Mouse (Mus musculus): ENCODE measurements around the gene Mga. TPM values are rescaled to one million over a fixed set of nuclear protein-coding genes. Genes with fewer than 3 reads are reported as not detected.
A peak's percentile ranks its signal among the peaks of the same experiment; 100 is the strongest.

Mga gene
- 28.3 and 30.5 TPM in 2 replicates for polyA plus RNA-seq (2014; fragmentation: Nextera tagmentation; extraction: Ambion mirVana)

GRCm38 (mm10) chr2:119897090-119897732, at the start of gene Mga:
Mga (plus strand) TSS chr2:119897228.
- DNase-seq (ENCODE audit: low spot score) (peak; percentile 99), ATAC-seq (replicated peaks; ENCODE audit: insufficient number of reproducible peaks, low FRiP score, low TSS enrichment, low read depth) (peak; percentile 96)
- under 1% methylated on average over 58 of the region's 58 CpGs for WGBS
- Histone ChIP-seq H3K27me3 (ENCODE audit: control insufficient read depth, insufficient read depth, low read length) (no peaks in the 10 kb centered on the region), H3K9me3 (replicated peaks; ENCODE audit: control insufficient read depth, low read length) (no peaks in the 10 kb centered on the region; the same call in 1 of the 2 replicates), H3K27ac (replicated peaks; ENCODE audit: low read depth, low read length) (peak within 1 kb of the TSS; percentile 62; the same call in 1 of the 2 replicates), H3K9ac (replicated peaks; ENCODE audit: low read length) (peak within 1 kb of the TSS; percentile 57), H3K4me1 (ENCODE audit: control insufficient read depth, insufficient read depth, low read length) (no peaks in the 10 kb centered on the region), H3K4me3 (ENCODE audit: low read depth, low read length) (peak within 1 kb of the TSS; percentile 48), H3K4me2 (ENCODE audit: low read depth, low read length) (peak within 1 kb of the TSS; percentile 83), H3K36me3 (replicated peaks; ENCODE audit: control insufficient read depth, insufficient read depth, low read depth, low read length) (no peaks in the 10 kb centered on the region)

GRCm38 (mm10) chr2:119853811-119854210, 43.2 kb upstream of the Mga start:
- H3K4me3 ChIP-seq (ENCODE audit: low read depth, low read length), result no peak overlapping the region
- ATAC-seq (replicated peaks; ENCODE audit: insufficient number of reproducible peaks, low FRiP score, low TSS enrichment, low read depth) (no peak), DNase-seq (ENCODE audit: low spot score) (no peak)
- no peaks in the 10 kb centered on the region for H3K4me1 ChIP-seq (ENCODE audit: control insufficient read depth, insufficient read depth, low read length)
- H3K9ac ChIP-seq (replicated peaks; ENCODE audit: low read length), result no peak overlapping the region
- H3K27me3 ChIP-seq (ENCODE audit: control insufficient read depth, insufficient read depth, low read length), result no peaks in the 10 kb centered on the region
- WGBS, result 80% methylated on average over 4 of the region's 4 CpGs
- H3K36me3 ChIP-seq (replicated peaks; ENCODE audit: control insufficient read depth, insufficient read depth, low read depth, low read length), result no peaks in the 10 kb centered on the region
- H3K9me3 ChIP-seq (replicated peaks; ENCODE audit: control insufficient read depth, low read length), result no peaks in the 10 kb centered on the region
- no peak overlapping the region for H3K4me2 ChIP-seq (ENCODE audit: low read depth, low read length)
- H3K27ac ChIP-seq (replicated peaks; ENCODE audit: low read depth, low read length), result no peak overlapping the region

GRCm38 (mm10) chr2:119855310-119855850, 41.6 kb upstream of the Mga start:
- H3K27me3 ChIP-seq (ENCODE audit: control insufficient read depth, insufficient read depth, low read length), result no peaks in the 10 kb centered on the region
- DNase-seq (ENCODE audit: low spot score), result no peak
- H3K4me1 ChIP-seq (ENCODE audit: control insufficient read depth, insufficient read depth, low read length), result no peaks in the 10 kb centered on the region
- no peak overlapping the region for H3K4me3 ChIP-seq (ENCODE audit: low read depth, low read length)
- no peaks in the 10 kb centered on the region for H3K36me3 ChIP-seq (replicated peaks; ENCODE audit: control insufficient read depth, insufficient read depth, low read depth, low read length)
- ATAC-seq (replicated peaks; ENCODE audit: insufficient number of reproducible peaks, low FRiP score, low TSS enrichment, low read depth), result no peak
- H3K4me2 ChIP-seq (ENCODE audit: low read depth, low read length), result no peak overlapping the region
- WGBS, result 70% methylated on average over 6 of the region's 6 CpGs
- no peak overlapping the region for H3K9ac ChIP-seq (replicated peaks; ENCODE audit: low read length)
- no peaks in the 10 kb centered on the region for H3K9me3 ChIP-seq (replicated peaks; ENCODE audit: control insufficient read depth, low read length)
- no peak overlapping the region for H3K27ac ChIP-seq (replicated peaks; ENCODE audit: low read depth, low read length)

- Histone ChIP-seq H3K27me3 (ENCODE audit: control insufficient read depth, insufficient read depth, low read length) (no peaks in the 10 kb centered on the region), H3K4me3 (ENCODE audit: low read depth, low read length) (no peak overlapping the region), H3K27ac (replicated peaks; ENCODE audit: low read depth, low read length) (no peak overlapping the region), H3K9me3 (replicated peaks; ENCODE audit: control insufficient read depth, low read length) (no peaks in the 10 kb centered on the region), H3K9ac (replicated peaks; ENCODE audit: low read length) (no peak overlapping the region), H3K4me1 (ENCODE audit: control insufficient read depth, insufficient read depth, low read length) (no peaks in the 10 kb centered on the region), H3K36me3 (replicated peaks; ENCODE audit: control insufficient read depth, insufficient read depth, low read depth, low read length) (no peaks in the 10 kb centered on the region), H3K4me2 (ENCODE audit: low read depth, low read length) (no peak overlapping the region)
- 82% methylated on average over 2 of the region's 2 CpGs for WGBS
- DNase-seq (ENCODE audit: low spot score) (no peak), ATAC-seq (replicated peaks; ENCODE audit: insufficient number of reproducible peaks, low FRiP score, low TSS enrichment, low read depth) (no peak)
Observed at GRCm38 (mm10) chr2:119857341-119857740, 39.7 kb upstream of the Mga start.

- WGBS, result 77% methylated on average over 4 of the region's 4 CpGs
- Histone ChIP-seq H3K27ac (replicated peaks; ENCODE audit: low read depth, low read length) (no peak overlapping the region), H3K4me3 (ENCODE audit: low read depth, low read length) (no peak overlapping the region), H3K9ac (replicated peaks; ENCODE audit: low read length) (no peak overlapping the region), H3K4me2 (ENCODE audit: low read depth, low read length) (no peak overlapping the region), H3K36me3 (replicated peaks; ENCODE audit: control insufficient read depth, insufficient read depth, low read depth, low read length) (no peaks in the 10 kb centered on the region), H3K9me3 (replicated peaks; ENCODE audit: control insufficient read depth, low read length) (no peaks in the 10 kb centered on the region), H3K4me1 (ENCODE audit: control insufficient read depth, insufficient read depth, low read length) (no peaks in the 10 kb centered on the region), H3K27me3 (ENCODE audit: control insufficient read depth, insufficient read depth, low read length) (no peaks in the 10 kb centered on the region)
- ATAC-seq (replicated peaks; ENCODE audit: insufficient number of reproducible peaks, low FRiP score, low TSS enrichment, low read depth), result no peak
- no peak for DNase-seq (ENCODE audit: low spot score)
Observed at GRCm38 (mm10) chr2:119864484-119864883, 32.5 kb upstream of the Mga start.

- Histone ChIP-seq H3K27me3 (ENCODE audit: control insufficient read depth, insufficient read depth, low read length) (no peaks in the 10 kb centered on the region), H3K9me3 (replicated peaks; ENCODE audit: control insufficient read depth, low read length) (no peaks in the 10 kb centered on the region), H3K9ac (replicated peaks; ENCODE audit: low read length) (peak overlapping the region; percentile 70), H3K36me3 (replicated peaks; ENCODE audit: control insufficient read depth, insufficient read depth, low read depth, low read length) (no peaks in the 10 kb centered on the region), H3K4me2 (ENCODE audit: low read depth, low read length) (peak overlapping the region; percentile 80), H3K27ac (replicated peaks; ENCODE audit: low read depth, low read length) (no peak overlapping the region), H3K4me3 (ENCODE audit: low read depth, low read length) (peak overlapping the region; percentile 44), H3K4me1 (ENCODE audit: control insufficient read depth, insufficient read depth, low read length) (no peaks in the 10 kb centered on the region; the same call in 1 of the 2 replicates)
- DNase-seq (ENCODE audit: low spot score) (peak; percentile 74), ATAC-seq (replicated peaks; ENCODE audit: insufficient number of reproducible peaks, low FRiP score, low TSS enrichment, low read depth) (peak; percentile 87)
- under 1% methylated on average over 71 of the region's 73 CpGs for WGBS
Observed at GRCm38 (mm10) chr2:119872371-119873104, 24.5 kb upstream of the Mga start.

- peak overlapping the region; percentile 80 for H3K4me2 ChIP-seq (ENCODE audit: low read depth, low read length)
- peak overlapping the region; percentile 44 for H3K4me3 ChIP-seq (ENCODE audit: low read depth, low read length)
- H3K27ac ChIP-seq (replicated peaks; ENCODE audit: low read depth, low read length), result no peak overlapping the region
- H3K27me3 ChIP-seq (ENCODE audit: control insufficient read depth, insufficient read depth, low read length), result no peaks in the 10 kb centered on the region
- peak; percentile 88 for DNase-seq (ENCODE audit: low spot score)
- H3K4me1 ChIP-seq (ENCODE audit: control insufficient read depth, insufficient read depth, low read length), result no peaks in the 10 kb centered on the region; the same call in 1 of the 2 replicates
- peak; percentile 90 for ATAC-seq (replicated peaks; ENCODE audit: insufficient number of reproducible peaks, low FRiP score, low TSS enrichment, low read depth)
- peak overlapping the region; percentile 70 for H3K9ac ChIP-seq (replicated peaks; ENCODE audit: low read length)
- no peaks in the 10 kb centered on the region for H3K9me3 ChIP-seq (replicated peaks; ENCODE audit: control insufficient read depth, low read length)
- no peaks in the 10 kb centered on the region for H3K36me3 ChIP-seq (replicated peaks; ENCODE audit: control insufficient read depth, insufficient read depth, low read depth, low read length)
- WGBS, result 2% methylated on average over 39 of the region's 39 CpGs
Observed at GRCm38 (mm10) chr2:119873105-119873464, 23.9 kb upstream of the Mga start.

- Histone ChIP-seq H3K9me3 (replicated peaks; ENCODE audit: control insufficient read depth, low read length) (no peaks in the 10 kb centered on the region), H3K4me1 (ENCODE audit: control insufficient read depth, insufficient read depth, low read length) (no peaks in the 10 kb centered on the region; the same call in 1 of the 2 replicates), H3K27me3 (ENCODE audit: control insufficient read depth, insufficient read depth, low read length) (no peaks in the 10 kb centered on the region), H3K4me3 (ENCODE audit: low read depth, low read length) (no peak overlapping the region), H3K27ac (replicated peaks; ENCODE audit: low read depth, low read length) (no peak overlapping the region), H3K36me3 (replicated peaks; ENCODE audit: control insufficient read depth, insufficient read depth, low read depth, low read length) (no peaks in the 10 kb centered on the region), H3K4me2 (ENCODE audit: low read depth, low read length) (no peak overlapping the region), H3K9ac (replicated peaks; ENCODE audit: low read length) (no peak overlapping the region)
- ATAC-seq (replicated peaks; ENCODE audit: insufficient number of reproducible peaks, low FRiP score, low TSS enrichment, low read depth) (no peak), DNase-seq (ENCODE audit: low spot score) (no peak)
Observed at GRCm38 (mm10) chr2:119875981-119876380, 21.0 kb upstream of the Mga start.
